Mouse (Mus musculus): ENCODE data around the gene Amhr2.

DNA sequence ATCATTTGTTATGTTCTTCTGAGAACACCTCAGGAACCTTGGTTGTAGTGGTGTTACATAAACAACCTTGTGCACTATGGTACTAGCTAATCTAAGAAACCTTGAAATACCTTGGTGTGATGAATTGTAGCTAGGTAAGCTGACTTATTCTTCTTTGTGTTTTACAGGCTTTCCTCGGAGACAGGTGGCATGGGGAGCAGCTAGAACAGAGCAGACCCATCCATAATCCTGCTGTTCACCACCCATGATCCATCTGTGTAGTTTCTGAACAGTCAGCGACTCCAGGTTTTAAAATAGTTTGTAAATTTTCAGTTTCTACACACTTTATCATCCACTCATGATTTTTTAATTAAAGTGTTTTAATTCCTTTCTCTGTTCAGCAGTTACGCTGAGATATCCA, 53.2 kb downstream of the Amhr2 start:
- TF ChIP-seq POLR2A (IDR thresholded peaks at IDR 0.05; ENCODE audit: extremely low read depth, insufficient read depth, low read length) (no peak), CTCF (IDR thresholded peaks at IDR 0.05; ENCODE audit: extremely low read depth, insufficient read depth, low read length) (no peak)

All from cortical plate, adult 2 months (tissue).